4 mouse cellular contexts compared by ENCODE assay signal in genomic region chr3:152586191-152586590, GRCm38 (mm10).
"Had no signal": no experiment of that assay in that cellular context is flagged by ENCODE, and none has a peak within 500 bp of the region (broad histone marks: within the 10 kb centered on the region; RNA-seq: fewer than 3 reads in every experiment).

No protein-coding gene starts in this region.

- DNase-seq: kidney, adult 8-10 months; kidney, postnatal 10 days; lung, postnatal 36 days; right cerebral cortex, postnatal 25 days had no signal
